Mouse (Mus musculus) retina, postnatal 1 day (tissue): ENCODE measurements around the gene Klhdc7b.
A peak's percentile ranks its signal among the peaks of the same experiment; 100 is the strongest.

Source experiments
- DNase-seq: peaks from one replicate; pipeline ENCODE4 v3.0.0-alpha.2; 2012

Gene Klhdc7b

DNA sequence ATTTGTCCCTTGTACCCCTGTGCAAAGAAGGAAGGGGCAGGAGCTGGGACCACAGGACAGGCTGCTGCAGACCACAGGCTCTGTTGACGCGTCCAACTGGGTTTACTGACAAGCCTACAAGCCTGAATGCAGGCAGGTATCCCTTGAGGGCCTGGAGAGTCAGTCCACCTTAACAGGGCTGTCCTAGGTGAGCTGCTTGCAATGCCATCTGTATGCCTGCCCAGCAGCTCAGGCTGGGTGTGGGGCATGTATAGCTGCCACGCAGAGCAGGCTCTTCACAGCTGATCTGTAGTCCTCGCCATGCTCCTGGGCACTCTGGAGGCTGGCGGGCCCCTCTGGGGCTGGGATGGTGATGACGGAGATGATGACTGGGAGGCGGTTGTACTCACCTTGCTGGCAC, at the start of gene Klhdc7b:
Gene Klhdc7b (plus strand): TSS at position 301 of the 400 bp plus-strand sequence.
- no peak for DNase-seq

DNA sequence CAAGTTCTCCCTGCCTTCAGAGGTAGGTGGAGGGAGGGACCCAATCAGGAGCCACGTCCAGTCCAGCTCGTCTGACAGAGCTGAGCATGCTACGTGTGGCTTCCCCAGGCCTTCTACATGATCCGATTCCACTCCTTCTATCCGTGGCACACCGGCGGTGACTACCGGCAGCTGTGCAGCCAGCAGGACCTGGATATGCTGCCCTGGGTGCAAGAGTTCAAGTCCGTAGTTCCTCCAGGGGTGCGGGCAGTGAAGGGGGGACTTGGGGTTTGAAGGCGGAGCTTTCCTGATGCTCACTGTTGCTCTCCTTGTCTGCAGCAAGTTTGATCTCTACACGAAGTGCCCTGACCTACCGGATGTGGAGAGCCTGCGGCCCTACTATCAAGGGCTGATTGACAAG, 48.3 kb upstream of the Klhdc7b start:
- no peak for DNase-seq

- no peak for DNase-seq
Observed at GRCm38 (mm10) chr15:89339696-89340095, 45.0 kb upstream of the Klhdc7b start.

- no peak for DNase-seq
Observed at GRCm38 (mm10) chr15:89340136-89340535, 44.6 kb upstream of the Klhdc7b start.

DNA sequence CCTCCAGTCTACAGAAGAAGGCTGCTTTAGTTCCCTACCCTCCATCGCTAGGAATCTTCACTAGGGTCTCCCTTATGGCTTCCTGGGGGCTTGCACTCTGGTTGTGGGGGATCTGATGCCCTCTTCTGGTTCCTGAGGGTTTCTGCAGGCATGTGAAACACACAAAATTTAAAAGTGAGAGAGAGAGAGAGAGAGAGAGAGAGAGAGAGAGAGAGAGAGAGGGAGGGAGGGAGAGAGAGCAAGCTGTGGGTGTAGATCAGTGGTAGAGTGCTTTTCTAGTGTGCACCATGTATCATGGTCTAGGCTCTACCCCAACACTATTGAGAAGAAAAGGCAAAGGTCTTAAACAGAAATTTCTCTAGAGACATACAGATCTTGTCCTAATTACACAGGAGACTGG, 43.0 kb upstream of the Klhdc7b start:
- peak; percentile 25 for DNase-seq

DNA sequence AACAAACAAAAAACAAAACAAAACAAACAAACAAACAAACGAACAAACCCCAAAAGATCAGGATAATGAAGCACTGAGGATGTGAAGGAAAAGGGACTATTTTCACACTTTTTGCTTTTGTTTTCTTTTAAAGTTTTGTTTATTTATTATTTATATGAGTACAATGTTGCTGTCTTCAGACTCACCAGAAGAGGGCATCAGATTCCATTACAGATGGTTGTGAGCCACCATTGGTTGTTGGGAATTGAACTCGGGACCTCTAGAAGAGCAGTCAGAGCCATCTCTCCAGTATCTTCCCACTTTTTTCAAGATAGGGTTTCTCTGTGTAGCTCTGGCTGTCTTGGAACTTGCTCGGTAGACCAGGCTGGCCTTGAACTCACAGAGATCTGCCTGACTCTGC, 41.4 kb upstream of the Klhdc7b start:
- no peak for DNase-seq

- no peak for DNase-seq
Observed at GRCm38 (mm10) chr15:89350447-89350846, 34.3 kb upstream of the Klhdc7b start.

DNA sequence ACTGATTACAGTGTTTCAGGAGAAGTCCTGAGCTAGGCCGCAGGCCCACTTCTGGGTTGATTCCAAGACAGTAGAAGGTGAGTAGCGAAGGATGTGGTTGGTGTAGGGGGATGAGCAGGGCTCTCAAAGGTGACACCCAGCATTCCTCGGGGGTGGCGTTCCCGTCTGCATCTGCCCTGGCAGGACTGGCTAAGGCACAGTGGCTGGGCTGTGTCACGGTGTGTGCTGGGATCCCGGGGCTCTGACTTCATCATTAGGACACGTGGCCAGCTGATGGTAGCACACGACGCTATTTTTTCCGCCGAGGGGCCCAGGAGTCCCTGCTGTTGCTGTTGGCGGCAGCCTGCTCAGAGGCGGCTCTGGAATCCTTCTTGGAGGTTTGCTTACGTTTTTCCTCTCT, 33.4 kb upstream of the Klhdc7b start:
- no peak for DNase-seq

DNA sequence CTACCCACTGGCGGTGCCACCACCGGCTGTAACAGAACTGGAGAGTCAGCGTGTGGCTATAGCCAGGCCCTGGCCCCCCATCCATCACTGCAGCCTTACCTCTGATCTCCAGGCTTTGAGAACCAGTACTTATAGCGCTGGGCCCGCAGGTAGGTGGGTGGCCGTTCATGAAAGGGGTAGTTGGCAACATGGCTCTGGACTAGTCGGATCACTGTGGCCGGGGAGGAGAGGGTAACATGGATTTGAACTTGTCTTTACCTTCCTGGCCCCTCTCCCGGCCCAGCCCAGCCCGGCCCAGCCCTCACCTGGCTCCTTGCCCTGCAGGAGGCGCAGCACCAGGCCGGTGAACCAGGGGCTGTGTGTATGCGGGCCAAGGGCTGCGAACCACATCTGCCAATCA, 32.7 kb upstream of the Klhdc7b start:
- no peak for DNase-seq

DNA sequence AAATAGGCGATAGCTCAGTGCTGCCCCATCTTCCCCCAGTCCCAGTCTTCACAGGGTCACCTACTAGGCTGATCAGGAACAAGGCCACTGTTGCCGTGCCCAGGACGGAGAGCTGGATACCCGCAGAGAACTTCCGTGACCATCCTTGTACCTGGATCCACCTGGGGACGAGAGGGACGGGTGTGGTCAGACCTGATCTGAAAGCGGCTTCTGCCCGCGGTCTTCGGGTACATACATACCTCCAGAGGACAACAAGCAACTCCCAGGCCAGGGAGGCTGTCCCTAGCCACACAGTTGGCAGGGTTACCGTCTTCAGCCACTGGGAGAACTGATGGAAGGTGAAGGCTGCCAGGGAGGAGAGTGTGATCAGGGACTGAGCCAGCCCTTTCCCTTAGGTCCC, 31.9 kb upstream of the Klhdc7b start:
- no peak for DNase-seq

GRCm38 (mm10) chr15:89353837-89354236, 30.9 kb upstream of the Klhdc7b start:
- DNase-seq: no peak

GRCm38 (mm10) chr15:89354455-89354854, 30.3 kb upstream of the Klhdc7b start:
- no peak for DNase-seq

GRCm38 (mm10) chr15:89355241-89356187, 29.2 kb upstream of the Klhdc7b start, which contains the start of the genes Lmf2 and Ncaph2:
TSS of gene Lmf2 (minus strand) at chr15:89355659.
TSS of gene Ncaph2 (plus strand) at chr15:89355719.
- DNase-seq: peak; percentile 97

- DNase-seq: peak; percentile 92
Observed at GRCm38 (mm10) chr15:89356372-89356771, 28.3 kb upstream of the Klhdc7b start.

DNA sequence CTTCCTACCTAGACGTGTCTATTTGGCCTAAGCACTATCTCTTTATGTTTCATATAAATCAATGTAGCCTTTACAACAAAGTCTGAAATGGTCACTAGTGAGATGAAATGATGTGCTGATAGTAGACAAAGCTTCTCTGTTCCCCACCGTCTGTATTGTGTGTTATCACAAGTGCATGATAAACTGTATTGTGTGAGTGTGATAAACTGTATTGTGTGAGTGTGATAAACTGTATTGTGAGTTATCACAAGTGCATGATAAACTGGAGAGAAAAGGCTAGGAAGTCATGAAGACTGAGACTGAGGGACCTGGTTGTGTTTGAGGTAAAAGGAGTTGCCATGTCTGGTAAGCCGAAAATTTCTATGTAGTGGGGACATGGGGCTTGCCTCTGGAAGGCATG, 25.9 kb upstream of the Klhdc7b start:
- DNase-seq: no peak

DNA sequence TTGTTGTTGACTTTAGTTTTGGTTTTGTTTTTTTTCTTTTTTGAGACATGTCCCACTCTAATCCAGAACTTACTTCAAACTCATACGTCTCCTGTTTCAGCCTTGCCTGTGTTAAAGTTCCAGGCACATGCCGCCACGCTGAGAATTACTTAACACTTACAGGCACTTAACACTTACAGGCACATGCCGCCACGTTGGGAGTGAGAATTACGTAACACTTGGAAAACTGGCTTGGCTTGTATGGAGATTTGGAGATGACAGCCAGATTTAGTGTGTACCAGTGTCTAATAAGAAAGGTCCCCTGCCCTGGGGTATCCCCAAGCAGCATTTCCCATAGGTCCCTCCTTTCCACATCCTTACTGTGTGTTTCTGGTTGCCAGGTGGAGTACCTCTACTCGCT, 21.7 kb upstream of the Klhdc7b start:
- DNase-seq: no peak

DNA sequence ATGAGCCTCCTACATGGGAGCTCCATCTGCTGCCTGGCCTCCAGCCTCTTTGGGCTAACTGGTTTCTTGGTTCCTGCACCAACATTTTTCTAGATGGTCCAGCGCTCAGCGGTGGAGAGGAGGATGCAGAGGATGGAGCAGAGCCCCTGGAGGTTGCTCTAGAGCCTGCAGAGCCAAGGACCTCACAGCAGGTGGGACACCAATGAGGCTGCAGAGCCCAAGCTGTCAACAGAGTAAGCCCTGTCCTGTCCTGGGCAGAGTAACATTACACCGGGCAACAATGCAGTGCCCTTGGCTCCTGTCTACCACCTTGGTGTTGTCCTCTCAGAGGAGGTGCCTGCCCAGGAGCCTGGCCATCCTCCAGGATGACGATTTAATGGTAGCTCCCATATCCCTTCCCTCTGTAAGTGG, 19.6 kb upstream of the Klhdc7b start:
- no peak for DNase-seq

- no peak for DNase-seq
Observed at GRCm38 (mm10) chr15:89372068-89372467, 12.6 kb upstream of the Klhdc7b start.

DNA sequence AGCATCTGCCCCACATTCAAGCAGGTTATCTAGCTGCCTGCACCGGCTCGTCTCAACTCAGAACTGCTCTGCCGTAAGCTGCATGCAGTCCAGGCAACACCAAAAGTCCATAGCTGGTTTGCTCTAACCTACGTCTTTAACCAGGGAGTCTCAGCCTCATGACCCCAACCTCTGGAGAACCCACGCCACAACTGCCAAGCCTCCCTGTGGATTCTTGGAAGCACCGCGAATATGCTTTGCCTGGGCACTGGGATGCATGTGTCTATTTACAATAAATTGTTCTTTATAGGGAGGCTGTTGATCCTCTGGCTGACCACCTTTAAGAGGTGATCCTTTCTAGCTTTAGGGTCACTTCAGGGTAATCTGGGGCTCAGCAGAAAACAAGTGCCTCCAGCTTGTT, 12.2 kb upstream of the Klhdc7b start:
- DNase-seq: no peak

GRCm38 (mm10) chr15:89373027-89373761, 11.5 kb upstream of the Klhdc7b start:
- DNase-seq: peak; percentile 88

DNA sequence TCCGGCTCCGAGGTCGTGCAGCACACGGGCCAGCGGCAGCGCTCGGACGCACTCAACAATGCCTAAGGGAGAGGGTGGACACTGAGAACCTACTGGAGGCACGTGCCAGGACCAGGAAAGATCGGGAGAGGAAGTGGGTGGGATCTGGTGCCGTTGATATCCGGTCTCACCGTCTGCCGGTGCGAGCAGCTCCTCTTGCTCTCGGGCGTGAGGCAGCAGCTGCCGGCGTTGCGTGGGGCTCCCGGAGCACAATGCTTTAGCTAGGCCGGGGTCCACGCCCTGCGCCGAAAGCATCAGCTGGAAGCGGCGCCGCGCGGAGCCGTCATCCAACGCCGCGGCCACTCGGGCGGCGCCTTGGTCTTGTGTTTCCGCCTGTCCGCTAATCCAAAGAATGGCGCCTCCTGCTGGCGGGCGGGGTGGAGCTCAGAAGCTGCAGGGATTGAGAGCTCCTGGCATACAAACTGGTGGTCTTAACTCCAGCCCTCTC, 10.9 kb upstream of the Klhdc7b start, which contains the start of gene Sco2:
Gene Sco2 (minus strand): TSS at position 85 of the 487 bp plus-strand sequence.
- peak; percentile 94 for DNase-seq

DNA sequence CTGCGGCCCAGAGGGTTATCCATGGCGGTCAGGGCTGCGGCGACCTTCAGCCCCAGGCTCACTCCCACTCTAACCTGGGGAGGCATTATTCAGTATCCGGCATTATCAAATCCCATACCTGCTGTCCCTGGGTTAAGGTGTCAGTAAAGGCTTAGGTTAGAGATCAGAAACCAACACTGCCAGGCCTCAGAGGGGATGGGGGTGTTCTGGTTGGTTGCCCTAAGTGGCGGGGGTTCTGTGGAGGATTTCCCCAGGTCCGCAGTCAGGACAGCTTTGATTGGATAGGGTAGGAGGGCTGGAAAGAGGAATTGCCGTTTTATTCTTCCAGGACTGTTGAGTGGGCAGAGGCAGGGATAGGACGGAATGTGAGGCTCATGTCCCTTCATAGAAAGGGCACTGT, 10.4 kb upstream of the Klhdc7b start:
- DNase-seq: no peak

GRCm38 (mm10) chr15:89374801-89375534, 9.7 kb upstream of the Klhdc7b start:
- no peak for DNase-seq
